Mouse (Mus musculus) ovary, postnatal 36 days (tissue): ENCODE data around the gene Tsr2.

Source experiments
- DNase-seq: peaks from one replicate; pipeline ENCODE4 v3.0.0; 2022; ENCODE audit warnings: low spot score, mixed read lengths

The Tsr2 gene

GRCm38 (mm10) chrX:151096171-151097058, at the start of gene Tsr2:
Gene Tsr2, minus strand, starts transcription at chrX:151096543.
- DNase-seq: peak; percentile 68

GRCm38 (mm10) chrX:151132785-151133184, 36.4 kb upstream of the Tsr2 start:
- DNase-seq: no peak

DNA sequence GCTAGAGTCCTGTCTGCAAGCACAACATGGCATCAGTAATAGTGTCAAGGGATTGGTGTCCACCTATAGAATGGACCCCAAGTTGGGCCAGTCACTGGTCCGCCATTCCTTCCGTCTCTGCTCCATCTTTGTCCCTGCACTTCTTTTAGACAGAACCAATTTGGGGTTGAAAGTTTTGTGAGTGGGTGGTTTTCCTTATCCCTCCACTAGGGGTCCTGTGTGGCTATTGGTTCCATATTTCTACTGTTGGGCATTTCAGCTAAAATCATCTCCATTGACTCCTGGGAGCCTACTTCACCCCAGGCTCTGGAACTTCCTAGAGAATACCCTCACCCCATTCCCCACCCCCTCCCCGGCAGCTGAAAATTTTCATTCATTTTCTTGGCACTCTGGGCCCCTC, 34.1 kb upstream of the Tsr2 start:
- no peak for DNase-seq

GRCm38 (mm10) chrX:151123933-151124332, 27.6 kb upstream of the Tsr2 start:
- DNase-seq: no peak

GRCm38 (mm10) chrX:151117432-151117831, 21.1 kb upstream of the Tsr2 start:
- DNase-seq: no peak

DNA sequence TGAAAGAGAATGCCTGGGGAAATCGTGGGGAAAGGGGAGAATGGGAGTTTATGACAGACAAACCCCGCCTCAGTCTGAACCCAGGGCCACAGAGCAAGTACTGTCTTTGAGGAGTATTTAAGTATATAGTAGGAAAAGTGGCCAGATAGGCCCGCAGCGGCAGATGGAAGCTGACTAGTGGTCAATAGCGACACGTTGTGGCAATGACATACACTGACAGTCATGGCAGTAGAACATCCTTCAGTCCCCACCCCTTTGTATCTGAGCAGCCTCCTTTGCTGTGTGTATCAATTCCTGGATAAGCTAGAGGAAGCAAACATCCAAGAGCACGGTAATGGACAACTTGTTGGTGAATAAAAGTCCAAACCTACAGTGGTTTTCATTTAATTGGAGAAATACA, 20.5 kb upstream of the Tsr2 start:
- DNase-seq: peak; percentile 14

DNA sequence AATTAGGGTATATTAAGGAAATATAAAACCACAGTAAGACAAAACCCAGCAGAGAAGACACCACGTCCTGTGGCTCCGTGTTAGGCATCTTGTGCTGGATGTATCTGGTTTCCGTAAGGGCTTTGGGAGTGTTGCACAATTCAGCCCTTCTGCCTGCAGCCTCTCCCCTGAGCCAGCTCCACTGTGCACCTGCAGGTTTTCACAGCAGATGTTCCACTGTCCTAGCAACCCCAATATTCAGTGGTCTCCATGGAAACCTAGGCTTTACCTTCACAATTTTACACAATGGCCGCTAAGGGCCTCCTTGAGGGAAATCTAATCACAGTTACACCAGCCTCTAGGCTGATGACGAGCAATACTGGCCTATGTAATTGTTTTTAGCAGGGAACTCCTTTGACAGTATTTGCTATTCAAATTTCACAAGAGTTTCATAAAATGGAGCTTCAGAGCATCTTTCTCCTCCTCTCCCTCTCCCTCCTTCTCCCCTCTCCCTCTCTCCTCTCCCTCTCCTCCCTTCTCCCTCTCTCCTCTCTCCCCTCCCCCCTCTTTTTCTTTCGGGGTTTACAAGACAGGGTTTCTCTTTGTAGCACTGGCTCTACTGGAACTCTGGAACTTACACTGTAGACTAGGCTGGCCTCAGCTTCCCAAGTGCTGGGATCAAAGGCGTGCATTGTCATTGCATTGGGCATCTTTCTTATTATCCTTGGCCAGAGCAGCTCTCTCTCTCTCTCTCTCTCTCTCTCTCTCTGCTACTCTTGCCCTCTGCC, 11.1 kb upstream of the Tsr2 start:
- DNase-seq: no peak

DNA sequence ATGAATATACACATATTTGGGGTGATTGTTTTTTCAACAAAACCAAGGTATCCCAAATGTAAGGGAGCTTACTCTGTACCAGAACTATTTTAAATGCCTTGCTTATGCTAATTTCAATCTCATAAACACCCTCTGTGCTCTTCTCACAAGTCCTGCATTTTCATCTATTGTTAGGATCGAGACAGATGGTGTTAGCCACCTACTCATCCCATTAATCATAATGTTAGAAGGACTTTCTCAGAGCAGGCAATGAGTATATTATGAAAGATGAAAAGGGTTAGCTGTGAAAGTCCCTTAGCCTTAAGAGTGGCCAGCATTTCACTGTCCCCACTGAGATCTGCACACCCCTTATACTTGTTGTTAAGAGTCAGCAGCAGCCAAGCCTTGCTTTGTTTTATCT, 8.9 kb downstream of the Tsr2 start:
- no peak for DNase-seq

- no peak for DNase-seq
Measured at GRCm38 (mm10) chrX:151085599-151085998, 10.7 kb downstream of the Tsr2 start.

DNA sequence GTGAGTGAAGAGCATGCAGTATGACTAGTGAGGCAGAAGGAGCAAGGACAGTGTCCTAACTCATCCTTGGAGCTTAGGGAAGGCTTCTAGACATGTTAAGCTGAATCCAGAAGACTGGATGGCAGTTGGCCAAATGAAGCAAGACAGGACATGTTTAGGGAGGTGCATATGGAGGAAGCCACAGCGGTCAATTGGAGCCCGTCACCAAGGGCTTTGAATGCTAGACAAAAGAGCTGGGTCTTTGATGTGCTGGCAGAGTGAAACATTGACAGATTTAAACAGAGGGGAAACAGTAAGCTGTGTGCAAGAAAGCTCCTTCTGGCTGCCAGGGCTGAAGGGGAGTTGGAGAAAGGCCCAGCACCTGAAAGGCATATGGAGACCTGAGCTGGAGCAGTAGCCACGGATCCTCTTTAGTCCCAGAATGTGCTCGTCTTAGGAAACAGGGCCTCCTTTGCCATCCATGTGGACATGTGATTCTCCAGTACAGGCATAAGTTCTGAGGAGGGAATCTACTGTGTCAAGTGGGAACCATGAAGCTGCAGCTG, 19.3 kb downstream of the Tsr2 start:
- no peak for DNase-seq

- no peak for DNase-seq
Measured at GRCm38 (mm10) chrX:151076007-151076406, 20.3 kb downstream of the Tsr2 start.

DNA sequence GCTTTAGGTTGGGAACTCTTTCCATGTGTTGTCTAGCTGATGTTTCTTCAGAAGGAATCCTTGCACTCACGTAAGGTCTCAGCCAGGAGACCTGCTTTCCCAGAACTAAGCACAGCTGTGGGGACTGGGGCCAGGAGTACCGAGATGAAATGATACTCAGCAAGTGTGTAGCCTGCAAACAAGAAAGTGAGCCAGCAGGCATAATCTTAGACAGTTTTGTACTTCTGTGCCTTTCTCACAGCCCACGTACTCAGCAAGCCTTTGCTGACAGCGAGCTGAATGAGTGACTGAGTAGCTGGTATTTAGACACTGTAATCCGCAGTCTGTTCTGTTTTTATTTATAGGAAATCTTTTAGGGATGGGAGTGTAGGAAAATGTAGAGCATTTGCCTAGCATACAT, 28.5 kb downstream of the Tsr2 start:
- no peak for DNase-seq

DNA sequence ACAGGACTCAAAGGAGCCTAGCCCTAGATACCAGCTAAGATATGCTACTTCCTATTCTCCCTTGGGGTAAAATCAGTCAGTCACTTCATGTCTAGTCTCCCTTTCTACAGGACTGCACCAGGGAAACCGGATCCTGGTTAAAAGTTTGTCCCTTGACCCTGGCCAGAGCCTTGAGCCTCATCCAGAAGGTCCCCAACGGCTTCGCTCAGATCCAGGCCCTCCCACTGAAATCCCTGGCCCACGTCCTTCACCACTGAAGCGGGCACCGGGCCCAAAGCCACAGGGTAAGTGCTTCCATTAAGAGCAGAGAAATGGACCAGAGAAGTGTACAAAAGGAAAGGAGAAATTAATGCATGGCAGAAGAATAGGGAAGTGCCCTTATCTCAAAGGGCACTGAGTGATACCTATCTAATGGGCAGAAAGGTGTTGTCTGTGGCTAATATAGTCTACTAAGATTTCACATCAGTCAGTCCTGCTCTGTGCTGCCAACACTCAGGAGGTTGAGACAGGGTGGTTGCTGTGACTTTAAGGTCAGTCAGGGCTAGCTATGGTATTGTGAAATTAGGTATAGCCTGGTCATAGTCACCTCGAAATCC, 30.2 kb downstream of the Tsr2 start:
- peak; percentile 39 for DNase-seq

DNA sequence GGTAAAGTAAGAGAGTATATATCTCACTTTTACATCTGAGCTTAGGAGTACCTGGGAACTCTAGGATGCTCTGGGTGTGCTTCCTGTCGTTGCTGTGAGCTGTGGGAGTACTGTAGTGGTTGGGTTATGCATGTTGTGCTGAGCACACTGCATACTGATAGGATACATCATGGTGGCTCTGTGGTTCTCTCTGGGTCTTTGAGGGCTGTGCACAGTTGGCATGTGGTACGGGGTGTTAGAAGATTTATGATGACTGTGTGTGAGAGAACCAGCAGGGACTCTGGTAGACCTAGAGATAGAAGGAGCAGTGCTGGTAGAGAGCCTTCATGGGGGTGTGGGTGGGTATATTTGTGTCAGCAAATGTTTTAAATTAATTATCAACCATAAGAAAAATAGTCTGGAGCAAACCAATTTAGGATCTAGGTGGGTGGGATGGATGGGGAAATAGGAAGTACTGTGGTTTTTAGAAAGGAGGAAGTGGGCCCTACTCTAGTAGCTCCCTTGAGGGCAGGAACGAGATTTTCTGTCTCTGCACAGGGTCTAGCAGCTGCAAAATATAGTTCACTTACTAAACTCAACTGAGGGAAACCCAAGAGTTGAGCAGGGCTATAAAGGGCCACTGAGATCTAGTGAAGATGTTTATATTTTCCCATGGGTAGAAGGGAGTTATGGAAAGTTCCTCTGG, 34.6 kb downstream of the Tsr2 start:
- DNase-seq: no peak

- DNase-seq: no peak
Measured at GRCm38 (mm10) chrX:151059346-151059745, 37.0 kb downstream of the Tsr2 start.

DNA sequence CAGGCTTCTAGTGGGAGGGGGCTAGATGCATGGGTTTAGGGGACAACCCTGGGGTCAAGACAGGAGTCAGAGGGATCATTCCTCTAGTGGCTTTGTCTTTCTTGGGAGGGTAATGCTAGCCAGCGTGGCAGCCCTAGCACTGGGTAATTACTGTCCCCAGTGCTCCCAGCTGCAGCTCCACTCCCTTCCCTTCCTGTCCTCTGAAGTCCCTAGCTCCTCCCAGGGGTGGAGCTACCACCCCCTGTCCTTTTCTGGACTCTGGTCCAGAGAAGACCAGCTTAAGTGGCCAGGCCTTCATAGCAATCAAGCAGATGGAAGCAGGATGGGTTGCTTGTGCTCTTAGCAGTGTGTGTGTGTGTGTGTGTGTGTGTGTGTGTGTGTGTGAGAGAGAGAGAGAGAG, 40.8 kb downstream of the Tsr2 start:
- no peak for DNase-seq

GRCm38 (mm10) chrX:151054489-151054888, 41.9 kb downstream of the Tsr2 start:
- DNase-seq: no peak

DNA sequence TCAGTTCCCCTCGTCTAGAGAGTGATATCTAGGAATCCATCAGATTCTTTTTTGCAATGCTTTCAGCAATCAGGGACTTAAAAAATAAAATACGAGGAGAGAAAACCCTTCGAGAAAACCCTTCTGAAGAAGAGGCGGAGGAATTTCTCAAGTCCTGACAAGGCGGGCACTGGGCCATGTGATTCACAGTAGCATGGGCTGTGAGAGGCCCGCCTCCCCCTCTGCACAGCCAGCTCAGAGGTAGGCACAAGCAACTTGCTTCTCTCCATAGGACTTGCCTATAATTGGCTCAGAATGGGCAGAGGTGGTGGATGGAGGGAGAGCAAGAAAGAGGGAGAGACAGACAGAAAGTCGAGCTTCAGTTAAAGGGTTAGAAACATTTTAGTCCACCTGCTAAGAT, 46.0 kb downstream of the Tsr2 start:
- DNase-seq: no peak

DNA sequence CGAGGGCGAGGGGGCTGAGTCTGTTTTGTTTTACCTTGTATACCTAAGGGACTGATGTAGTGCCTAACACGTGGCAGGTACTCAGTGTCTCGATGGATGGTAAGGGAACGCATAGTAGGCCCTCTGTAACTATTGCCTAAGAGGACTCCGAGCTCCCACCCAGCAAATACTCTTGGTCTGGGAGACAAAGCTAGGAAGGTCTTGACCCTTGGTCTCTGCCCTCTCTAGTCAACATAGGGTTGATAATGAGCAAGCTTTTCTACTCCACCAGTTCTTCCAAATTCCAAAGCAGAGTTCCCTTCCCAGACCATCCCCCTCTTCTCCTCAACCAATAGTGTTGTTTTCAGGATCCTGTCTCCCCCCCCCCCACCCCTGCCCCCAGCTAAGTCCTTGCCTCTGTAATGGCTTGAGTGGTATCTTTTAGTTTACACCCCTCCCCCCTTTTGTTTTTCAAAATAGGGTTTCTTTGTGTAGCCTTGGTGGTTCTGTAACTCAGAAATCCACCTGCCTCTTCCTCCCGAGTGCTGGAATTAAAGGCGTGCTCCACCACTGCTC, 46.6 kb downstream of the Tsr2 start:
- DNase-seq: no peak

DNA sequence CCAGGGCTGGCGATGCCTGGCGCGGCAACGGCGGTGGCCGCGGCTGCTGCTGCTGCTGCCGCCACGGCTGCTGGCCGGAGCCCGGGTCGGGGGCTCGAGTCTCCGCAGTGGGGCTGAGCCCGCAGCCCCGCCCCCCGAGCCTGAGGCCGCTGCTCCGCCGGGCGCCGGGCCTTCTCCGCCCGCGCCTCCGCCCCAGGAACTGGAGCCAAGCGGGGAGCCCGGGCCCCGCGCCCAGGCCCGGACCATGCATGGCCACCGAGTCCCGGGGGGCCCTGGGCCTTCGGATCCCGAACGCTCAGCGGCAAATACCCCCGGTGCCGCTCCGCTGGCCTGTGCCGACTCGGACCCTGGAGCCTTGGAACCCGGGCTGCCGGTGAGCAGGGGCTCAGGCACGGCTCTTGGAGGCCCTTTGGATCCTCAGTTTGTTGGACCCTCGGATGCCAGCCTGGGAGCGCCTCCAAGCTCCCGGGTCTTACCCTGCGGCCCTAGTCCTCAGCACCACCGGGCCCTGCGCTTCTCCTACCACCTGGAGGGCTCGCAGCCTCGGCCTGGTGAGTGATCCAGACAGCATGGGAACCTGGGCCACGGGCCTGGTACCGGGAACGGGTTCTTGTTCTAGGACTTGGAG, 48.8 kb downstream of the Tsr2 start:
- peak; percentile 46 for DNase-seq

GRCm38 (mm10) chrX:151046777-151047430, 49.4 kb downstream of the Tsr2 start:
- peak; percentile 86 for DNase-seq
